Mouse (Mus musculus) right cerebral cortex, adult 2 months (tissue): Measurements from ENCODE around the gene Phykpl.
A peak's percentile ranks its signal among the peaks of the same experiment; 100 is the strongest.

Experiments
- DNase-seq, 2 experiments: peaks; one replicate each; pipeline ENCODE4 v3.0.0; 2021 to 2022; ENCODE audit warnings: low spot score in 2 of 2

Gene Phykpl

GRCm38 (mm10) chr11:51644217-51644616 lies 59.7 kb downstream of the Phykpl start:
- no peak for DNase-seq

GRCm38 (mm10) chr11:51645293-51645692 lies 60.7 kb downstream of the Phykpl start:
- no peak for DNase-seq

GRCm38 (mm10) chr11:51646245-51646644 lies 61.7 kb downstream of the Phykpl start:
- no peak for DNase-seq

- peak in 1 of 2 experiments; percentile 43 for DNase-seq
These were observed 62.5 kb downstream of the Phykpl start for GRCm38 (mm10) chr11:51646751-51647667.

GRCm38 (mm10) chr11:51648566-51648965 lies 64.0 kb downstream of the Phykpl start:
- no peak for DNase-seq

GRCm38 (mm10) chr11:51649111-51649888 lies 64.7 kb downstream of the Phykpl start:
- no peak for DNase-seq

GRCm38 (mm10) chr11:51649889-51650199 lies 65.3 kb downstream of the Phykpl start:
- peak; percentile 47 to 48 for DNase-seq

- DNase-seq: no peak
These were observed 65.7 kb downstream of the Phykpl start for GRCm38 (mm10) chr11:51650261-51650660.

- DNase-seq: no peak
These were observed 66.3 kb downstream of the Phykpl start, which contains the start of the genes N4bp3 and D930048N14Rik for GRCm38 (mm10) chr11:51650691-51651515. TSS of gene N4bp3 (minus strand) at chr11:51650842. TSS of gene D930048N14Rik (plus strand) at chr11:51650954.

- DNase-seq: no peak
These were observed 68.4 kb downstream of the Phykpl start for GRCm38 (mm10) chr11:51652889-51653418.

GRCm38 (mm10) chr11:51653736-51654135 lies 69.2 kb downstream of the Phykpl start:
- DNase-seq: no peak
